Mouse (Mus musculus): ENCODE results near the gene Prex1. TPM values are rescaled to one million over a fixed set of nuclear protein-coding genes. Genes with fewer than 3 reads are reported as not detected.
A peak's percentile ranks its signal among the peaks of the same experiment; 100 is the strongest.

The Prex1 gene
- total RNA-seq, 2 experiments from 2014 or later = 60.8 to 86.4 TPM

DNA sequence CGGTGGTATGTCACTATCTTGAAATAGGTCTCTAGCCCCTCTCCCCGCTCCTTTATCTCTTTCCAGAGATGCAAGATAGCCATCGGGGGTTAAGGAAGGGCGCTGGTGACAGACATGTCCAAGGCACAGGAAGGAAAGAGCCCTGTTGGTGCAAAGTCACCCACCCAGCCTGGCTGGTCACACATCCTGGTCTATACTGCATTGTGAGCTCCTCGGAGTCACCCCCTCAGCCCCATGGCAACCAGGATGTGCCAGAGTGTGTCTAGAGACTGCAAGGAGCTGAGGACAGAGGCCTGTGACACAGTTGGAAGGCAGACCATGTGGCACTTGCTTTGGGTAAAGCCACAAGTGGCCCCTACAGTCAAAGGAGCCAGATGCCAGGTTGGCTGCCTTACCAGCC is 94.4 kb downstream of the Prex1 start:
- no peak for ATAC-seq (replicated peaks; ENCODE audit: low FRiP score, poor library complexity, severe bottlenecking)

DNA sequence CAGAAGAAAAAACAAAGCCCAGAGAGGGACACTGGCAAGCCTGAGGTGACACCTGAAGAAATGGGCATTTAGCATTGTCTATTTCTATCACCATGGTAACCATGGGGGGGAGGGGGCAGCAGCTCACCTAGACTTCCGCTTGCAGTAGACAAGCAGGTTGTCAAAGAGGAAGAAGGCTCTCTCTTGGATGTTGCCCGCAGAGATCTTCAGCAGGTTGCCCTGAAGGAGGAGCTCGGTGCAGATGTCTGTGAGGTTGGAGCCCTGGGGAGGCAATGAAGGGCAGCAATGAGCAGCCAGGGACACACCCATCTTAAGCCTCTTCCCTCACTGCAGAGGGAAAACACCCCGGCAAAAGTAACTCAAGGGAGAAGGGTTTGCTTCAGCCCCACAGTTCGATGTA is 95.9 kb downstream of the Prex1 start:
- no peak for ATAC-seq (replicated peaks; ENCODE audit: low FRiP score, poor library complexity, severe bottlenecking)

- 0 out of 2 replicates have a peak, but pooled peaks have one; percentile 17 for ATAC-seq (replicated peaks; ENCODE audit: low FRiP score, poor library complexity, severe bottlenecking)
These were observed 98.1 kb downstream of the Prex1 start for GRCm38 (mm10) chr2:166615338-166616075.

DNA sequence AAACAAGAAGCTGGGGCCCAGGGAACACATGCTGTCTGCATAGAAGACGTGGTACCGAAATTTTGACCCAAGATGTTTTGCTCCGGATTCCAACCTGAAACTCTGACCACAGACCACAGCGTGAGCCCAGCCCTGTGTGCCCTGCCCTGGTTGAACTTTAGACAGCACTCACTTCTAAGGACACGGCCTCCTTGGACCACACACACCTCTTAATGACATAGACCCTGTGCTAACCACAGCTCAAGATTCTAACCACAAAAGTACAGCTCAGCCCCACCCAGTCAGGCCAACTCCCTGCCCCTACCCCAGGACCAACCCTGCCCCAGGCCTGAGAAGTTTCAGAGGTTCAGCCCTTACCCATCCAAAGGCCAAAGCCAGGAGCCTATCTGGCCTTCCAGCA is 103.4 kb downstream of the Prex1 start:
- ATAC-seq (replicated peaks; ENCODE audit: low FRiP score, poor library complexity, severe bottlenecking) = no peak

- ATAC-seq (replicated peaks; ENCODE audit: low FRiP score, poor library complexity, severe bottlenecking) = no peak
These were observed 105.1 kb downstream of the Prex1 start for GRCm38 (mm10) chr2:166608509-166608908.

GRCm38 (mm10) chr2:166606481-166607245 is 107.0 kb downstream of the Prex1 start:
- no peak for ATAC-seq (replicated peaks; ENCODE audit: low FRiP score, poor library complexity, severe bottlenecking)

GRCm38 (mm10) chr2:166606053-166606452 is 107.6 kb downstream of the Prex1 start:
- ATAC-seq (replicated peaks; ENCODE audit: low FRiP score, poor library complexity, severe bottlenecking) = no peak

- ATAC-seq (replicated peaks; ENCODE audit: low FRiP score, poor library complexity, severe bottlenecking) = no peak
These were observed 108.3 kb downstream of the Prex1 start for GRCm38 (mm10) chr2:166605164-166605831.

- ATAC-seq (replicated peaks; ENCODE audit: low FRiP score, poor library complexity, severe bottlenecking) = no peak
These were observed 110.7 kb downstream of the Prex1 start for GRCm38 (mm10) chr2:166602948-166603347.

DNA sequence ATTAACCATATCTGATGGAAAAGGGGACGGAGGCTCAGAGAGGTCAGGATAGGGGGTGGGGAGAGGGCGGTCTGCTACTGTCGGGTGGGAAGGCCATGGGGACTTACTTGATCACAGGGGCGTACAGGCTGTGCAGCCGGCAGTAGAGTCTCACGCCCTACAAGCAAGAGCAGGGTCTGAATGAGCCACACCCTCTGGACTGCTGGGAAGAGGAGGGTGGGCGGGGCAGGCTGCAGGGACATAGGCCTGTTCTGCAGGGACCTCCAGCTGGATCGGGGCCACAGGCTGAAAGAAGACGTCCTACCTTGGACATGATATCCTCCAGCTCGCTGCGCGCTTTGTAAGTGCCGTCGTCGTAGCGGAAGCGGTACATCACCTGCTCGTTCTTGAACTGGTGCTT is 112.2 kb downstream of the Prex1 start:
- ATAC-seq (replicated peaks; ENCODE audit: low FRiP score, poor library complexity, severe bottlenecking) = no peak

GRCm38 (mm10) chr2:166598453-166599155 is 115.0 kb downstream of the Prex1 start:
- ATAC-seq (replicated peaks; ENCODE audit: low FRiP score, poor library complexity, severe bottlenecking) = no peak

GRCm38 (mm10) chr2:166597763-166598162 is 115.9 kb downstream of the Prex1 start:
- ATAC-seq (replicated peaks; ENCODE audit: low FRiP score, poor library complexity, severe bottlenecking) = no peak

DNA sequence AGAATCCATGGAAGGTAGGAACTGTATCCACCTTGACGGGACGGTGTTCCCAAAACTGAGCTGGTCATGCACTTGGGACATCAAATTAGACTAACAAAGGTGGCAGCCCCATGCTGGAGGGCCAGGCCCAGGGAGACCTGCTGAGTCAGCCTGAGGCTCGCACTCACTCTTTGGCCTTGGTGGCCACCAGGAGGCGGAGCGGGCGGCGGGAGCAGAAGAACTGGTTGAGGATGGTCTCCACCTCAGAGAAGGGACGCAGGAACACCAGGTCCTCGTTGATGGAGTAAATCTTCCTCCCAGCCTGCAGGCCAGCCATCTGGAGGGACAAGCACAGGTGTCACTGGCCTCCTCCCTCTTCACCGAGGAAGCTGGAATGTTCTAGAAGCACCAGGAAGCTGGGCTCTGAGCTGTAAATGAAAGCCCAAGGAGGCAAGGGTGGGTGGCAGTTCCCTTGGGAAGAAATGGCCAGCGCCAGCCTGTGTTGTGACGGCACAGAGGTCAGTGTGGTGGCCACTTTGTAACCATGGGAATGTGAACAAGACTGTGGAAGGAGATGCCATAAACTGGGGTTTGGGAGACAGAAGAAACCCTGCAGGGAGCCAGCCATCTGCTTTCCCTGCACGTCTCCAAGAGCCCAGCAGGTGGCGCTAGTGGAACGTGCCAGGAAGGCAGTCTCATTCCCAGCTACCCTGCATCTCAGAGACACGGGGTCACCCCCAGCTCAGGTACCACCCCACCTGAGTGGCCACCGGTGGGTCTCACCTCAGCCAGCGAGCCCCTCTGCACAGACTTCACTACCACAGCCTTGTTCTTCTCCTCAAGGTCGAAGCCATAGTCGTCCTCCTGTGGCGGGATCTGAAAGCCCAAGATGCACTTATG is 121.4 kb downstream of the Prex1 start:
- peak; percentile 58; the same call in 1 of the 2 replicates for ATAC-seq (replicated peaks; ENCODE audit: low FRiP score, poor library complexity, severe bottlenecking)

DNA sequence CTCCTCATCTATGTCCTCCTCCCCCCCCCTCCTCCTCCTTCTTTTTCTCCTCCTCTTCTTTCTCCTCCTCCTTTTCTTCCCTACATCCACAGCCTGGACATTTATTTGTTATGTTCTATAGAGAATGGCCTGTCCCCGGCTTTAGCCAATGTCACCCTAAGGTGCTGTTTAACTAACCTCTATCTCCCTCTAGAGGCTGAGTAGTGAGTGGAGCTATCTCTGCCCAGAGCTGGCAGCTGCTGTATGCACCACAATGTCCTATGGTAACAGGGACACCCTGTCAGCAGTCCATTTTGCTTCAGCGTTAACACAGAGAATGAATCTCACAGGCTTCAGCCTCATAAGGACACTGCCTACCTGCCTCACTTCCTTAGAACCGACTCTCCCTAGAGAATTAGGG is 129.1 kb downstream of the Prex1 start:
- ATAC-seq (replicated peaks; ENCODE audit: low FRiP score, poor library complexity, severe bottlenecking) = no peak

DNA sequence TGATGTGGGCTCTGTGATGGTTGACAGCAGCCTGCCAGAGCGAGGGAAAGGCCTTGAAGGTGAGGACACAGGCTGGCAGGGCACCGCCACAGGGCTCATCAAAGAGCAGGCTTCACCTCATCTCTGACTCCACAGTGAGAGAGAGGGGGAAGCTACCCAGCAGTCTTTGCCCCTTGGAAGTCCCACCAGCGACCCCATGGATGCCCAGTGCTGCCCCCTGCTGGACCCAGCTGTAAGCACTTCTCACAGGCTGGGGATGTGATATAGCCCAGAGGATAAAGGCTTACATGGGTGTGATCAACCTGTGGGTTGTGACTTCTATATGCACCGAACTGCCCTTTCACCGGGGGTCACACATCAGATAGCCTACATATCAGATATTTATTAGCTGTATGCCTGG is 130.3 kb downstream of the Prex1 start:
- ATAC-seq (replicated peaks; ENCODE audit: low FRiP score, poor library complexity, severe bottlenecking) = no peak

DNA sequence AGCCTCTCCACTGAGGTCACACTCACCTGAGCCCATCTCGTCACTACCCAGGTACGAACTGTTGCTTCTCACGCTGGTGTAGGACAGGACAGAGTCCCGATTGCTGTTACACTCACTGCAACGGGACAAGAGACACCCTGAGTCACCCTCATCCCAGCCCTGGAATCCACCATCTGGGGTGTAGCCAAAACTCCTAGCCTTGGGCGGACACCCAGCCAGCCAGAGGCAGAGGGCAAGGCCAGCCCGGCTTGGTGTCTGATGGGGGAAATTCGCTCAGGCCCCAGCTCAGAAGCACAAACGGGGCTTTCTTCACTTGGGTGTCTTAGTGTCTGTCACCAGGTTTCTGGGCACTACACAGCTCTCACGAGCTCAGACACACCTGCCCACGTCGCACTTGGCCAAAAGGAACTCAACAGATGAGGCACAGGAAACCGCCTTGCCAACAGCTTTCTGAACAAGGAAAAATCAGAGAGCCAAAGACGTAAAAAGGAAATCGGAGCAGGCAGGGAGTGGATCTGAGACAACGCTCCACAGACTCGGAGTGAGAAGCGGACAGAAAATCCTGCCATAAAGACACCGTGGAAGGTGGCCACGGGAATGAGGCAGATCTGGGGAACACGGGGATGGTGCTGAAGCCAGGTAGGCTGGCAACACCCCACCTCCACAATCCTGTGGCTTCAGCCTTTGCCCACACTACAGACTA is 131.6 kb downstream of the Prex1 start:
- no peak for ATAC-seq (replicated peaks; ENCODE audit: low FRiP score, poor library complexity, severe bottlenecking)

DNA sequence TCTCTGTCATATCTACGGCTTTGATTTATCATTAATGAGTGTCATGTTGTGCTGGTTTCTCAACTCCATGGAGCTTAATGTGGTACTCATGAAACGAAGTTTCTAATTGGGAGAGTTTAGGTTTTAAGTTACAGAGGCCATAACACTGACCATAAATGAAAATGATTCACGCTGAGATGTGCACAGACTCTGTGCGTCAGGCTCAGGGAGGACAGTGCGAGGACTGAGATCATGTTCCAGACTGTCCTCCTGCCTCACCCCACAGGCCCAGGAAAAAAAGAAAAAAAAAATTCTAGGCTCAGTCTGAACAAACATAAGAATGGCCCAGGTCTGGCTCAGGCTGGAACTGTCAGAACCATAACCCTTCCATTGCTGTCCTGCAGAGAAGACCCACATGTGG is 133.8 kb downstream of the Prex1 start:
- ATAC-seq (replicated peaks; ENCODE audit: low FRiP score, poor library complexity, severe bottlenecking) = no peak

GRCm38 (mm10) chr2:166579361-166579760 is 134.3 kb downstream of the Prex1 start:
- ATAC-seq (replicated peaks; ENCODE audit: low FRiP score, poor library complexity, severe bottlenecking) = no peak

- no peak for ATAC-seq (replicated peaks; ENCODE audit: low FRiP score, poor library complexity, severe bottlenecking)
These were observed 138.2 kb downstream of the Prex1 start for GRCm38 (mm10) chr2:166575419-166575818.

Measured in erythroid progenitor cell, adult 5-6 weeks (primary cell).